Mouse (Mus musculus) cerebellum, postnatal 10 days (tissue): ENCODE measurements around the gene Olfr1286.

Source experiments
- DNase-seq, 2 experiments: peaks; one replicate each; pipeline ENCODE4 v3.0.0; 2021; ENCODE audit warnings: mixed read lengths in 2 of 2

Olfr1286 gene

GRCm38 (mm10) chr2:111422931-111423330 lies at the start of gene Olfr1286:
TSS of gene Olfr1286 (minus strand) at chr2:111423115.
- DNase-seq = no peak

DNA sequence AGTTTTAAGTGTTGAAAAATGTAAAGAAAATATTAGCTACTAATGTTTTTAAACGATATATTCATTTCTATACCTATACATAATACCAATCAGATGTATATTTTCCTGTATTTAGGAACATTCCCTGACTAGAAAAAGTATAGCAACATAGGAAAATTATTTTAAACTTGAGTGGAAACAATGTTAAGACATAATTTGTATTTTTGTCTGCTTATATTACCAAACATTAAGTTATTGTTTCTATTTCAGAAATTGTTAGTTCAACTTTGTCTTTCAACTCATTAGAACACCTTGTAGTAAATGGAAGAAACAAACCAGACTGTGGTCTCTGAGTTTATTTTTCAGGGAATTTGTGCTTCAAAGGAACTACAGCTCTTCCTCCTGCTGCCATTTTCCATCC lies 25.9 kb upstream of the Olfr1286 start, which contains the start of gene Olfr1287:
Gene Olfr1287 (plus strand): TSS at position 301 of the 400 bp plus-strand sequence.
- no peak for DNase-seq

DNA sequence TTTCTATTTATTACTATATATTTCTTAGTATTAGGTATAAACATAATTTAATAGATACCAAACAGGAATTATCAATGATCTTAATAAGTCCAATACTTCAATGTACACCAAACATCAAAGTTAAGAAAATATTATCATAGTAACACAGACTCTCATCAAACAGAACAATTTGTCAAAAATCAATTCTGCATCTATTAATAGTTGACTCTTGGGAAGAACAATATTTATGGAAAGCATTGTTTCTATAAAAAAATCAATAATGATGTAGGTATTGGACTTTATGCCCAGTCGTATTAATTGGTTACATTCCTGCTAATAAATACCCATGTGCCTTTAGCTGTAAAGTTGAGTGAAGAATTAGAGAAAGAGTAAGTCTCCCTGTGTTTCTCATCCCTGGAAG lies 47.7 kb downstream of the Olfr1286 start, which contains the start of gene Olfr1284:
Gene Olfr1284 (plus strand): TSS at position 301 of the 400 bp plus-strand sequence.
- DNase-seq = no peak
